Mouse (Mus musculus) limb, embryonic 15.5 days (tissue): ENCODE measurements around the gene C3ar1. TPM values are rescaled to one million over a fixed set of nuclear protein-coding genes. Genes with fewer than 3 reads are reported as not detected.

Source experiments
- ATAC-seq: fragments of 200-750 bp; cut with Nextera tagmentation; 2 replicates; pipeline ENCODE4 v1.8.0; 2017; ENCODE audit warnings: low read depth, moderate TSS enrichment; ENCODE audit not compliant: insufficient number of reproducible peaks, low FRiP score, low TSS enrichment
- H3K27ac ChIP-seq: fragments of 300-500 bp; sonication (generic); 2 replicates; pipeline ENCODE4 v1.5.1; 2015; ENCODE audit warnings: moderate library complexity, mild to moderate bottlenecking, inconsistent platforms
- H3K27me3 ChIP-seq: fragments of 300-500 bp; sonication (generic); 2 replicates; pipeline ENCODE4 v1.6.1; 2015; ENCODE audit warnings: inconsistent platforms
- H3K36me3 ChIP-seq: fragments of 300-500 bp; sonication (generic); 2 replicates; pipeline ENCODE4 v1.6.1; 2015; ENCODE audit warnings: inconsistent platforms
- H3K4me1 ChIP-seq: fragments of 300-500 bp; sonication (generic); 2 replicates; pipeline ENCODE4 v1.6.1; 2015; ENCODE audit warnings: inconsistent platforms
- H3K4me2 ChIP-seq: fragments of 300-500 bp; sonication (generic); 2 replicates; pipeline ENCODE4 v1.6.1; 2015; ENCODE audit warnings: mild to moderate bottlenecking, inconsistent platforms
- H3K4me3 ChIP-seq: fragments of 300-500 bp; sonication (generic); 2 replicates; pipeline ENCODE4 v1.5.1; 2015; ENCODE audit warnings: mild to moderate bottlenecking, inconsistent platforms
- H3K9ac ChIP-seq: fragments of 300-500 bp; sonication (generic); 2 replicates; pipeline ENCODE4 v1.6.1; 2015; ENCODE audit warnings: inconsistent platforms
- H3K9me3 ChIP-seq: fragments of 300-500 bp; sonication (generic); 2 replicates; pipeline ENCODE4 v1.6.1; 2016; ENCODE audit warnings: inconsistent platforms
- WGBS: fragments of 180-500 bp; shearing (Covaris S2); methylation state at CpG from one replicate; pipeline ENCODE4 v1.1.7; 2015; 5-methylcytosine and 5-hydroxymethylcytosine counted together
- polyA plus RNA-seq: library from polyadenylated mRNA; unstranded; fragments of >200 nt; fragmentation: Nextera tagmentation; extraction: Ambion mirVana; gene quantifications from 2 replicates; pipeline ENCODE4 v1.2.1, GENCODE M21; 2015

The C3ar1 gene
- polyA plus RNA-seq, 1 experiment from 2014 or later: 3.9 TPM

GRCm38 (mm10) chr6:122825166-122825565, 30.8 kb downstream of the C3ar1 start:
- Histone ChIP-seq H3K4me1 (peaks cover 53% of the 10 kb centered on the region), H3K9me3 (no peaks in the 10 kb centered on the region), H3K4me3 (no peak overlapping the region), H3K27me3 (no peaks in the 10 kb centered on the region), H3K9ac (no peak overlapping the region), H3K4me2 (no peak overlapping the region), H3K36me3 (peaks cover 19% of the 10 kb centered on the region), H3K27ac (no peak overlapping the region)
- ATAC-seq: no peak
- WGBS: 87% methylated on average over 9 of the region's 9 CpGs

GRCm38 (mm10) chr6:122824086-122824485, 31.9 kb downstream of the C3ar1 start:
- Histone ChIP-seq H3K4me1 (peaks cover 53% of the 10 kb centered on the region), H3K27ac (peak overlapping the region; percentile 50), H3K4me2 (peak overlapping the region; percentile 14; the same call in 1 of the 2 replicates), H3K9ac (no peak overlapping the region), H3K27me3 (no peaks in the 10 kb centered on the region), H3K9me3 (no peaks in the 10 kb centered on the region), H3K4me3 (no peak overlapping the region), H3K36me3 (peaks cover 10% of the 10 kb centered on the region; the same call in 1 of the 2 replicates)
- 55% methylated on average over 10 of the region's 10 CpGs for WGBS
- no peak for ATAC-seq

GRCm38 (mm10) chr6:122821822-122822221, 34.1 kb downstream of the C3ar1 start:
- no peak overlapping the region for H3K9ac ChIP-seq
- no peak overlapping the region for H3K4me3 ChIP-seq
- H3K27me3 ChIP-seq: no peaks in the 10 kb centered on the region
- H3K27ac ChIP-seq: no peak overlapping the region
- no peaks in the 10 kb centered on the region for H3K9me3 ChIP-seq
- 72% methylated on average over 9 of the region's 9 CpGs for WGBS
- no peak for ATAC-seq
- no peaks in the 10 kb centered on the region for H3K36me3 ChIP-seq
- H3K4me1 ChIP-seq: peaks cover 53% of the 10 kb centered on the region
- H3K4me2 ChIP-seq: peak overlapping the region; percentile 77; the same call in 1 of the 2 replicates

GRCm38 (mm10) chr6:122820799-122821650, 34.9 kb downstream of the C3ar1 start:
- 36% methylated on average over 15 of the region's 15 CpGs for WGBS
- Histone ChIP-seq H3K9me3 (no peaks in the 10 kb centered on the region), H3K36me3 (no peaks in the 10 kb centered on the region), H3K4me1 (peaks cover 46% of the 10 kb centered on the region), H3K27ac (no peak overlapping the region), H3K4me2 (peak overlapping the region; percentile 77), H3K4me3 (peak overlapping the region; percentile 92), H3K9ac (0 out of 2 replicates have a peak overlapping the region, but pooled peaks have one; percentile 96), H3K27me3 (no peaks in the 10 kb centered on the region)
- ATAC-seq: no peak

DNA sequence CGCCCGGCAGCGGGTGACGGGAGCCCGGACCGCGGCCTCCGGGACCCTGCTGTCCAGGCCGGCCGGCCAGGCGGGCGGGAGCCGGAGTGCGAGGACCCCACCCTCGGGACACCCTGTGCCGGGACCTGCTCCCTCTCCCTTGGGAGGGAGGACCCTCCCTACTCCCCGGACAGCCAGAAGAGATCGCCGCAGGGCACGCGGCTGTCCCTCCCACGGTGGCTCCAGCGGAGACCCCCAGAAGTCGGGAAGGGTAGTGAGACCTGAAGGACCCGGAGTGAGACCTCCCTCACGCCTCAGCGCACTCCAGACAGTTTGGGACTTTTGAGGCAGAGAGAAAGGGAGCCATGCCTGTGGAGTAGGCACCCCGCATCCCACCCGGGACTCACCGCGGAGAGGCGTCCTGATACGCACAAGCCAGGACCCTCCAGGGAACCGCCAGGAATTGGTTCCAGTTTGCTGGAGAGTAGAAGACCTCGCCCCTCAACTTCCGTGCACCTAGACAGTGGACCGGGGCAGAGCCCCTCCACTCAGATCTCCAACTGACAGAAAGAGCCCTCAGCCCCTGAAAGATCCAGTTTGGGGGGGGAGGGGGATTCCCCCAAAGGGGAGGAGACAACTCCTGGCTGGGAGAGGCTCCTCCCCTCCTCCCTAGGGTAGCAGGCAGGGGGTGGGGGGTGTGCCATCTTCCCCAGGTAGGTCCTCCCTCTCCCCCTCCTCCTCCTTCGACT, 35.7 kb downstream of the C3ar1 start:
- Histone ChIP-seq H3K4me1 (peaks cover 38% of the 10 kb centered on the region), H3K36me3 (no peaks in the 10 kb centered on the region), H3K9ac (peak overlapping the region; percentile 96), H3K27ac (peak overlapping the region; percentile 82), H3K4me2 (peak overlapping the region; percentile 77), H3K27me3 (no peaks in the 10 kb centered on the region), H3K9me3 (no peaks in the 10 kb centered on the region), H3K4me3 (peak overlapping the region; percentile 92)
- WGBS: under 1% methylated on average over 37 of the region's 38 CpGs
- peak; percentile 38 for ATAC-seq

DNA sequence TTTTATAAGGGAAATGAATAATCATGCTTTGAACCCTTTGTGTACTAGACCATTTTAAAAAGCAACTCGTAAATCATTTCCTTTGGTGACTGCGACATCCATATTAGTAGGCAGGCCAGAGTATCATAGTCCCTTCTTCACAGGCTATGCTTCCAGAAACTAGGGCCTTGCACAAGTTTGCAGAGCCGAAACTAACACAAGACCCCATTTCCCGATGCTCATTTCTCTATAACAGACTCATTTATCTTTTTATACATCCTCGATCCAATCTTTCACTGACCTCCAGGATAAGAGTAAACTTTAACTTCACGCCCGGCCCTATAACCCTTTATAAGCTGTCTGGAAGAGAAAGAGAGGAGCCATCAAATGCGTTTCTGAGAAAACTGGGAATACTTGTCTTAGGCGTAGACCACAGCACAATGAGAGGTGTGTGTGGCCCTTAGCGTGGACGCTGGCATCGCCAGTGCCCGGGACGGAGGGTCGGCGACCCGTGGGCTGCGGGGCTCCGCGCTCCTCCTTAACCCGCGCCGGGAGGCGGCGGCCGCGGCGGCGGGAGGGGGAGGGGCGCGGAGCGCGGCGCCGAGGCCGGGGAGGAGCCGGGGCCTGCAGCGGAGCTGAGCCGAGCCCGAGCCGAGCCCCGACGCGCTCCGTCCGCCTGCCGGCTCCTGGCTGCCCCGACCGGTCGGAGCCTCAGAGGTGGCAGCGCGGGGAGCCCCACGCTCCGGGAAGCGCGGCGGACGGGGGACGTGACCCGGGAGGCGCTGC, 36.5 kb downstream of the C3ar1 start, which contains the start of gene Foxj2:
TSS of gene Foxj2 (plus strand) at position 609 of the 765 bp plus-strand sequence.
- Histone ChIP-seq H3K9ac (peak within 1 kb of the TSS; percentile 96), H3K9me3 (no peaks in the 10 kb centered on the region), H3K36me3 (no peaks in the 10 kb centered on the region), H3K27me3 (no peaks in the 10 kb centered on the region), H3K27ac (peak within 1 kb of the TSS; percentile 82), H3K4me3 (peak within 1 kb of the TSS; percentile 92), H3K4me2 (peak within 1 kb of the TSS; percentile 77), H3K4me1 (peaks cover 32% of the 10 kb centered on the region)
- 1% methylated on average over 55 of the region's 61 CpGs for WGBS
- peak; percentile 78 for ATAC-seq

DNA sequence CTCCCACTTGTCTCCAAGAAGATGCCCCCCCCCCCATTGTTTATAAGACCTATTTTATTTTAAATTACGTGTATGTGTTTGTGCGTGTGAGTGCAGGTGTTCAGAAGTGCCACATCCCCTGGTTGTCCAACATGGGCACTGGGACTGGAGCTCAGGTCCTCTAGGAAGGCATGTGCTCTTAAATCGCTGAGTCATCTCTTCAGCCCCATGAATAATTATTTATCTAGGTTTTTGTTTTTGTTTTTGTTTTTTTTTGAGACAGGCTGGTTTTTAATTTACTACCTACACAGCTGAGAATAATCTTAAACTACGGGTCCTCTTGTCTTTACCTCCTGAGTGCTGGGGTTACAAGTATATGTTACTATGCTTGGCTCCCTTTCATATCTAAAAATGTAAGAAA, 42.3 kb downstream of the C3ar1 start:
- no peaks in the 10 kb centered on the region for H3K9me3 ChIP-seq
- H3K4me1 ChIP-seq: peaks cover 11% of the 10 kb centered on the region
- H3K36me3 ChIP-seq: no peaks in the 10 kb centered on the region
- WGBS: 86% methylated on average over 4 of the region's 4 CpGs
- no peak overlapping the region for H3K9ac ChIP-seq
- H3K27ac ChIP-seq: no peak overlapping the region
- ATAC-seq: no peak
- H3K4me3 ChIP-seq: no peak overlapping the region
- no peaks in the 10 kb centered on the region for H3K27me3 ChIP-seq
- no peak overlapping the region for H3K4me2 ChIP-seq

- Histone ChIP-seq H3K4me1 (peaks cover 11% of the 10 kb centered on the region), H3K36me3 (no peaks in the 10 kb centered on the region), H3K9me3 (no peaks in the 10 kb centered on the region), H3K9ac (no peak overlapping the region), H3K27ac (no peak overlapping the region), H3K27me3 (no peaks in the 10 kb centered on the region), H3K4me2 (no peak overlapping the region), H3K4me3 (no peak overlapping the region)
- WGBS: 83% methylated on average over 4 of the region's 4 CpGs
- ATAC-seq: no peak
Observed at GRCm38 (mm10) chr6:122812716-122813115, 43.2 kb downstream of the C3ar1 start.

DNA sequence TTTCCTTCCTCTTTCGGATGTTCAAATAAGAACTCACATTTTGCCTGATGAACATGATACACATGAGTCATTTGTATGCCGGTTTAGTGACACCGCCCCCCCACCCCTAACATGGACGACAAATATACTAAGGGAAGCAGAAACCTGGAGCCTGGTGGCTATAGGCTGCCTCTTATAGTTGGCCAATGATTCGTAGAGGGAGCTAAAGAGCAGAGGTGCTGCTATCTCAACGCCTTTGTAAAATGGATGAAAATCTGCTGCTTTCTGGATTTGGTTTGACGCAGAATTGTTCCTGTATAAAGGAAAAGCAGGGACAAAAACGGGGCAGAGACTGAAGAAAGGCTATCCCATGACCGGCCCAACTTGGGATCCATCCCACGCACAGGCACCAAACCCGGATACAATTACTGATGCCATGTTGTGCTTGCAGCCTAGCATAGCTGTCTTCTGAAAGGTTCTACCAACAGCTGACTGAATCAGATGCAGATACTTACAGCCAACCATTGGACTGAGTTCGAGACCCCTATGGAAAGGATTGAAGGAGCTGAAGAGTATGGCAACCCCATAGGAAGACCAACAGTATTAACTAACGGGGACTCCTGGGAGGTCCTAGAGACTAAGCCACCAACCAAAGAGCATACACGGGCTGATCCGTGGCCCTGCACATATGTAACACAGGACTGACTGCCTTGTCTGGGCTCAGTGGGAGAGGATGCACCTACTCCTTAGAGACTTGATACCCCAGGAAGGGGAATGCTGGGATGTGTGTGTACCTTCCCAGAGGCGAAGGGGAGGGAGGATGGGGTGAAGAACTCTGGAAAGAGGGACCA, 44.0 kb downstream of the C3ar1 start:
- H3K4me3 ChIP-seq: peak overlapping the region; percentile 66
- no peak for ATAC-seq
- 28% methylated on average over 16 of the region's 16 CpGs for WGBS

GRCm38 (mm10) chr6:122811280-122811652, 44.7 kb downstream of the C3ar1 start:
- Histone ChIP-seq H3K4me2 (peak overlapping the region; percentile 66), H3K9me3 (no peaks in the 10 kb centered on the region), H3K4me1 (peaks cover 11% of the 10 kb centered on the region), H3K36me3 (no peaks in the 10 kb centered on the region), H3K27ac (peak overlapping the region; percentile 100), H3K9ac (peak overlapping the region; percentile 70), H3K4me3 (peak overlapping the region; percentile 66), H3K27me3 (no peaks in the 10 kb centered on the region)
- WGBS: under 1% methylated on average over 38 of the region's 38 CpGs
- ATAC-seq: peak; percentile 93

More for the DNA sequence above, 44.0 kb downstream of the C3ar1 start:
- Histone ChIP-seq H3K27me3 (no peaks in the 10 kb centered on the region), H3K9me3 (no peaks in the 10 kb centered on the region), H3K4me1 (peaks cover 11% of the 10 kb centered on the region), H3K4me2 (peak overlapping the region; percentile 66), H3K9ac (no peak overlapping the region), H3K36me3 (no peaks in the 10 kb centered on the region), H3K27ac (peak overlapping the region; percentile 100)
